Mouse (Mus musculus) hindbrain, embryonic 16.5 days (tissue): Measurements from ENCODE around the gene F2r. TPM values are rescaled to one million over a fixed set of nuclear protein-coding genes. Genes with fewer than 3 reads are reported as not detected.

Source experiments
- ATAC-seq: fragments of 200-750 bp; cut with Nextera tagmentation; 2 replicates; pipeline ENCODE4 v1.8.0; 2017; ENCODE audit warnings: moderate TSS enrichment, moderate library complexity
- H3K27ac ChIP-seq: fragments of 300-500 bp; sonication (generic); 2 replicates; pipeline ENCODE4 v1.5.1; 2014; ENCODE audit warnings: low read depth, mild to moderate bottlenecking, control low read depth, low read length, moderate library complexity
- H3K27me3 ChIP-seq: fragments of 300-500 bp; sonication (generic); replicated peaks from 2 replicates; pipeline ENCODE4 v1.6.1; 2014; ENCODE audit warnings: low read length; ENCODE audit not compliant: control insufficient read depth, insufficient read depth
- H3K36me3 ChIP-seq: fragments of 300-500 bp; sonication (generic); 2 replicates; pipeline ENCODE4 v1.6.1; 2014; ENCODE audit warnings: mild to moderate bottlenecking, low read length, moderate library complexity, mixed read lengths; ENCODE audit not compliant: control insufficient read depth, insufficient read depth
- H3K4me1 ChIP-seq: fragments of 300-500 bp; sonication (generic); 2 replicates; pipeline ENCODE4 v1.6.1; 2014; ENCODE audit warnings: low read depth, low read length; ENCODE audit not compliant: control insufficient read depth, insufficient read depth
- H3K4me2 ChIP-seq: fragments of 300-500 bp; sonication (generic); 2 replicates; pipeline ENCODE4 v1.6.1; 2014; ENCODE audit warnings: mild to moderate bottlenecking, low read length, control low read depth, moderate library complexity
- H3K4me3 ChIP-seq: fragments of 300-500 bp; sonication (generic); 2 replicates; pipeline ENCODE4 v1.5.1; 2014; ENCODE audit warnings: mild to moderate bottlenecking, low read length, control low read depth, moderate library complexity
- H3K9ac ChIP-seq: fragments of 300-500 bp; sonication (generic); 2 replicates; pipeline ENCODE4 v1.6.1; 2014; ENCODE audit warnings: low read depth, mild to moderate bottlenecking, control low read depth, low read length, moderate library complexity
- H3K9me3 ChIP-seq: fragments of 300-500 bp; sonication (generic); 2 replicates; pipeline ENCODE4 v1.6.1; 2014; ENCODE audit warnings: mild to moderate bottlenecking, low read length, moderate library complexity; ENCODE audit not compliant: control insufficient read depth
- WGBS: fragments of 180-500 bp; shearing (Covaris S2); extraction: QIAGEN DNeasy Blood & Tissue Kit; methylation state at CpG from one replicate; pipeline ENCODE4 v1.1.7; 2014; 5-methylcytosine and 5-hydroxymethylcytosine counted together
- polyA plus RNA-seq: library from polyadenylated mRNA; unstranded; fragments of >200 nt; fragmentation: Nextera tagmentation; extraction: Ambion mirVana; gene quantifications from 2 replicates; pipeline ENCODE4 v1.2.1, GENCODE M21; 2015

Gene F2r
- polyA plus RNA-seq, 1 experiment from 2014 or later, result 55.8 TPM

- no peak for ATAC-seq
These were observed 17.0 kb upstream of the F2r start for GRCm38 (mm10) chr13:95635301-95635700.

GRCm38 (mm10) chr13:95634451-95634850, 16.2 kb upstream of the F2r start:
- no peak for ATAC-seq
- no peaks in the 10 kb centered on the region for H3K36me3 ChIP-seq

More at GRCm38 (mm10) chr13:95635301-95635700, 17.0 kb upstream of the F2r start:
- H3K27ac ChIP-seq, result no peak overlapping the region
- peaks cover 9% of the 10 kb centered on the region for H3K4me1 ChIP-seq
- H3K36me3 ChIP-seq, result no peaks in the 10 kb centered on the region
- no peak overlapping the region for H3K9ac ChIP-seq
- no peaks in the 10 kb centered on the region for H3K27me3 ChIP-seq
- H3K4me2 ChIP-seq, result no peak overlapping the region
- 91% methylated on average over 12 of the region's 12 CpGs for WGBS
- H3K4me3 ChIP-seq, result no peak overlapping the region
- H3K9me3 ChIP-seq, result no peaks in the 10 kb centered on the region

GRCm38 (mm10) chr13:95633384-95633783, 15.1 kb upstream of the F2r start:
- Histone ChIP-seq H3K4me2 (no peak overlapping the region), H3K36me3 (no peaks in the 10 kb centered on the region), H3K27ac (no peak overlapping the region), H3K9ac (no peak overlapping the region), H3K9me3 (no peaks in the 10 kb centered on the region), H3K4me3 (no peak overlapping the region), H3K4me1 (no peaks in the 10 kb centered on the region), H3K27me3 (no peaks in the 10 kb centered on the region)
- no peak for ATAC-seq
- 76% methylated on average over 2 of the region's 2 CpGs for whole genome bisulfite sequencing

More at GRCm38 (mm10) chr13:95634451-95634850, 16.2 kb upstream of the F2r start:
- Histone ChIP-seq H3K9me3 (no peaks in the 10 kb centered on the region), H3K4me3 (no peak overlapping the region), H3K4me1 (peaks cover 7% of the 10 kb centered on the region), H3K27me3 (no peaks in the 10 kb centered on the region), H3K4me2 (no peak overlapping the region), H3K27ac (no peak overlapping the region), H3K9ac (no peak overlapping the region)
- WGBS, result 67% methylated on average over 2 of the region's 2 CpGs

- WGBS, result 92% methylated on average over 6 of the region's 6 CpGs
- no peaks in the 10 kb centered on the region for H3K36me3 ChIP-seq
- H3K9ac ChIP-seq, result no peak overlapping the region
- no peaks in the 10 kb centered on the region for H3K27me3 ChIP-seq
- no peaks in the 10 kb centered on the region for H3K9me3 ChIP-seq
- no peak for ATAC-seq
- H3K4me1 ChIP-seq, result no peaks in the 10 kb centered on the region
- no peak overlapping the region for H3K27ac ChIP-seq
- H3K4me2 ChIP-seq, result no peak overlapping the region
- no peak overlapping the region for H3K4me3 ChIP-seq
These were observed 13.9 kb upstream of the F2r start for GRCm38 (mm10) chr13:95632144-95632543.

- no peak overlapping the region for H3K4me2 ChIP-seq
- no peak overlapping the region for H3K27ac ChIP-seq
- no peak for ATAC-seq
- no peaks in the 10 kb centered on the region for H3K9me3 ChIP-seq
- no peaks in the 10 kb centered on the region for H3K4me1 ChIP-seq
- 90% methylated on average over 2 of the region's 2 CpGs for WGBS
- H3K4me3 ChIP-seq, result no peak overlapping the region
- H3K9ac ChIP-seq, result no peak overlapping the region
- no peaks in the 10 kb centered on the region for H3K36me3 ChIP-seq
- no peaks in the 10 kb centered on the region for H3K27me3 ChIP-seq
These were observed 12.5 kb upstream of the F2r start for GRCm38 (mm10) chr13:95630747-95631146.

- Histone ChIP-seq H3K9me3 (no peaks in the 10 kb centered on the region), H3K36me3 (no peaks in the 10 kb centered on the region), H3K9ac (no peak overlapping the region), H3K27ac (no peak overlapping the region), H3K4me3 (no peak overlapping the region), H3K4me1 (no peaks in the 10 kb centered on the region), H3K27me3 (no peaks in the 10 kb centered on the region), H3K4me2 (no peak overlapping the region)
- ATAC-seq, result no peak
- 88% methylated on average over 10 of the region's 10 CpGs for WGBS
These were observed 11.5 kb upstream of the F2r start for GRCm38 (mm10) chr13:95629751-95630150.

- no peak for ATAC-seq
- H3K4me1 ChIP-seq, result no peaks in the 10 kb centered on the region
- H3K4me3 ChIP-seq, result no peak overlapping the region
- no peaks in the 10 kb centered on the region for H3K36me3 ChIP-seq
- no peaks in the 10 kb centered on the region for H3K9me3 ChIP-seq
- no peak overlapping the region for H3K27ac ChIP-seq
- no peak overlapping the region for H3K4me2 ChIP-seq
- H3K9ac ChIP-seq, result no peak overlapping the region
- WGBS, result 72% methylated on average over 7 of the region's 7 CpGs
- H3K27me3 ChIP-seq, result no peaks in the 10 kb centered on the region
These were observed 8.4 kb upstream of the F2r start for GRCm38 (mm10) chr13:95626696-95627095.

- H3K36me3 ChIP-seq, result no peaks in the 10 kb centered on the region
- H3K9me3 ChIP-seq, result no peaks in the 10 kb centered on the region
- no peak overlapping the region for H3K4me2 ChIP-seq
- no peak overlapping the region for H3K9ac ChIP-seq
- WGBS, result 56% methylated on average over 3 of the region's 3 CpGs
- ATAC-seq, result no peak
- H3K27ac ChIP-seq, result no peak overlapping the region
- H3K4me1 ChIP-seq, result no peaks in the 10 kb centered on the region
- no peaks in the 10 kb centered on the region for H3K27me3 ChIP-seq
- H3K4me3 ChIP-seq, result no peak overlapping the region
These were observed 4.8 kb upstream of the F2r start for GRCm38 (mm10) chr13:95623042-95623441.

GRCm38 (mm10) chr13:95621563-95621962, 3.3 kb upstream of the F2r start:
- H3K36me3 ChIP-seq, result no peaks in the 10 kb centered on the region
- H3K4me2 ChIP-seq, result no peak overlapping the region
- H3K4me1 ChIP-seq, result peaks cover 5% of the 10 kb centered on the region
- H3K27me3 ChIP-seq, result no peaks in the 10 kb centered on the region
- no peaks in the 10 kb centered on the region for H3K9me3 ChIP-seq
- no peak overlapping the region for H3K4me3 ChIP-seq
- H3K27ac ChIP-seq, result no peak overlapping the region
- no peak overlapping the region for H3K9ac ChIP-seq
- no peak for ATAC-seq
- 88% methylated on average over 3 of the region's 3 CpGs for WGBS

GRCm38 (mm10) chr13:95618859-95619258, 572 bp upstream of the F2r start:
- Histone ChIP-seq H3K27ac (no peak overlapping the region), H3K4me1 (peaks cover 9% of the 10 kb centered on the region), H3K36me3 (no peaks in the 10 kb centered on the region), H3K9me3 (no peaks in the 10 kb centered on the region), H3K4me2 (peak overlapping the region; percentile 88), H3K9ac (peak overlapping the region; percentile 82; the same call in 1 of the 2 replicates), H3K4me3 (peak overlapping the region; percentile 90), H3K27me3 (no peaks in the 10 kb centered on the region)
- peak; percentile 8; the same call in 1 of the 2 replicates for ATAC-seq
- WGBS, result 13% methylated on average over 10 of the region's 13 CpGs
